Mouse (Mus musculus) C2C12 (cell line): ENCODE measurements around the gene Tenm2.

ENCODE experiments used
- CTCF ChIP-seq: IDR thresholded peaks from one replicate; pipeline ENCODE4 v1.5.1; 2011; ENCODE audit not compliant: control insufficient read depth, insufficient read depth, insufficient read length
- FOSL1 ChIP-seq: IDR thresholded peaks from one replicate; pipeline ENCODE4 v1.8.0; 2011; ENCODE audit warnings: mild to moderate bottlenecking, low read length; ENCODE audit not compliant: poor library complexity, insufficient read depth, severe bottlenecking
- MYOD1 ChIP-seq: IDR thresholded peaks from one replicate; pipeline ENCODE4 v1.6.1; 2011; ENCODE audit warnings: low read depth; ENCODE audit not compliant: control insufficient read depth, insufficient read length
- MYOG ChIP-seq: IDR thresholded peaks from one replicate; pipeline ENCODE4 v1.6.1; 2011; ENCODE audit not compliant: control insufficient read depth, insufficient read length; ENCODE audit errors: extremely low read depth

- TF ChIP-seq CTCF, result no peak
- no peak for TF ChIP-seq FOSL1
- no peak for TF ChIP-seq MYOG
- TF ChIP-seq MYOD1, result no peak
Measured at GRCm38 (mm10) chr11:37031305-37032055, 204.3 kb downstream of the Tenm2 start.
